Mouse (Mus musculus): ENCODE results near the gene Trp53rkb.

Trp53rkb gene

DNA sequence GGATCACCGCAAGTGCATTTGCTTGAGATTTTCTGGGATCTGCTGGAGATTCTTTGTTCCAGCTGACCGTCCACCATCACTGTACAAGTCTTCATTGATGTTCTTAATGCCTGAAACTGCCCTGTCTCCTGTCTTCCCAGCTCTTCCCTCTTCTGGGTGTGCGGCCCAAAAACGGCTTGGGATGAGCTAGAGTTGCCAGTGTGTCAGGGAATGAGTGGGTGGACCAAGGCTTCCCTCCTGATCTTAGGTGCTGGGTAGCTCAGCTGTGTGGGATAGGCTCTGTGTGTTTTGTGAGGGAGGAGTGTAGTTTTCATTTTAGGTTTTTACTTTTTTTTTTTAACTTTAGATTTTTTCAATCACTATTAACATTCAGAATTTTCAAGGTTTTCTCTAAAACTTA, 42.5 kb downstream of the Trp53rkb start:
- DNase-seq, result no peak

- DNase-seq, result no peak
Observed at GRCm38 (mm10) chr2:166835581-166835980, 43.2 kb downstream of the Trp53rkb start.

DNA sequence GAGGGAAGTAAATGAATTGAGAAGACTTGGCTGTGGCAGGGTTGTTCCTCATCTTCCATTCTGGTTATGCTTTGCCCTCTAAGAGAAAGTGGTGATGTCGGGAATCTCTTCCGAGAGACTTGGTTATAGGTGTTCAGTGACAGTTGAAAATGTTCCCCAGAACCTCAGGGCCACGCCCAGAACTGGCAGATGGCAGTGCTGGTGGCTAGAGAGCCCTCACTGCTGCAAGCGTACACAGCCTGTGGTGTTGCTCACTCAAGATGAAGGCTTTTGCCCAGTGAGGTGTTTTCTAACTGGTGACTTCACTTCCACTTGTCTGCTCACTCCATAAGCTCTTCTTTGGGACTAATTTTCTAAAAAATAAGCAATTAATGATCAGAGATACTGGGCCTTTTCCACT, 49.5 kb downstream of the Trp53rkb start:
- no peak for DNase-seq
